Mouse (Mus musculus): ENCODE results near the gene Pip4k2b. TPM values are rescaled to one million over a fixed set of nuclear protein-coding genes. Genes with fewer than 3 reads are reported as not detected.
A peak's percentile ranks its signal among the peaks of the same experiment; 100 is the strongest.
"Not testable (repeated sequence)": the region's sequence is repeated elsewhere in the genome, so short reads cannot be mapped to it uniquely, and the experiment has no call there.

Gene Pip4k2b
- polyA plus RNA-seq, 1 experiment from 2014 or later, result 6.2 TPM

GRCm38 (mm10) chr11:97714784-97715760 is 29.4 kb downstream of the Pip4k2b start:
- H3K4me2 ChIP-seq (ENCODE audit: low read depth, low read length), result no peak overlapping the region

GRCm38 (mm10) chr11:97714356-97714755 is 30.1 kb downstream of the Pip4k2b start:
- Histone ChIP-seq H3K27ac (ENCODE audit: low read depth, low read length) (no peak overlapping the region), H3K9ac (replicated peaks; ENCODE audit: low read depth, low read length) (no peak overlapping the region), H3K27me3 (ENCODE audit: control insufficient read depth, insufficient read depth, low read length) (no peaks in the 10 kb centered on the region), H3K4me2 (ENCODE audit: low read depth, low read length) (no peak overlapping the region), H3K9me3 (ENCODE audit: control insufficient read depth, low read length) (no peaks in the 10 kb centered on the region), H3K4me1 (ENCODE audit: control insufficient read depth, insufficient read depth, low read length) (no peaks in the 10 kb centered on the region), H3K36me3 (ENCODE audit: control insufficient read depth, insufficient read depth, low read length) (peaks cover 29% of the 10 kb centered on the region), H3K4me3 (ENCODE audit: low read depth, low read length) (no peak overlapping the region)
- WGBS, result 98% methylated on average over 3 of the region's 3 CpGs
- ATAC-seq (ENCODE audit: low read depth), result no peak

More at GRCm38 (mm10) chr11:97714784-97715760, 29.4 kb downstream of the Pip4k2b start:
- ATAC-seq (ENCODE audit: low read depth), result no peak
- H3K9me3 ChIP-seq (ENCODE audit: control insufficient read depth, low read length), result no peaks in the 10 kb centered on the region
- no peaks in the 10 kb centered on the region for H3K4me1 ChIP-seq (ENCODE audit: control insufficient read depth, insufficient read depth, low read length)
- no peaks in the 10 kb centered on the region for H3K27me3 ChIP-seq (ENCODE audit: control insufficient read depth, insufficient read depth, low read length)
- 90% methylated on average over 14 of the region's 14 CpGs for WGBS
- no peak overlapping the region for H3K4me3 ChIP-seq (ENCODE audit: low read depth, low read length)
- no peak overlapping the region for H3K27ac ChIP-seq (ENCODE audit: low read depth, low read length)
- no peak overlapping the region for H3K9ac ChIP-seq (replicated peaks; ENCODE audit: low read depth, low read length)
- H3K36me3 ChIP-seq (ENCODE audit: control insufficient read depth, insufficient read depth, low read length), result peaks cover 36% of the 10 kb centered on the region

DNA sequence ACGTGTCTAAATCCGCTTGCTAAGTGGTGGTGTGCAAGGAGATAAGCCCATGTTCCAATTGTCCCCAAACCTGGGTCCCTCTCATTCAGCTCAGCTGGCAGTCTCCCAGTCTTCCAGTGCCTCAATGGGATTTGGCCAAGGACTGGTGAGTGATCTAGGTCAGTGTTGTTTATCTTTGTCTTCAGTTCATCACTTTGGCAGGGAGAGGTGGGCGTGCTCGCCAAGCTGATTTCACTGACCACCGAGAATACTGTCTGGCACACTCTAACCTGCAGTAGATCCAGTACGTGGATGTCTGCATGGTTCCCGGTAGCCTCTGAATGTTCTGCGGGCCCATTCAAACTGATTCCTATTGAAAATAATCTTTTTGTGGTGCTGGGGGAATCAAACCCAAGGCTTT is 30.6 kb downstream of the Pip4k2b start:
- no peak overlapping the region for H3K27ac ChIP-seq (ENCODE audit: low read depth, low read length)
- no peaks in the 10 kb centered on the region for H3K27me3 ChIP-seq (ENCODE audit: control insufficient read depth, insufficient read depth, low read length)
- no peaks in the 10 kb centered on the region for H3K4me1 ChIP-seq (ENCODE audit: control insufficient read depth, insufficient read depth, low read length)
- H3K9ac ChIP-seq (replicated peaks; ENCODE audit: low read depth, low read length), result no peak overlapping the region
- 91% methylated on average over 8 of the region's 8 CpGs for WGBS
- no peak overlapping the region for H3K4me2 ChIP-seq (ENCODE audit: low read depth, low read length)
- peaks cover 29% of the 10 kb centered on the region for H3K36me3 ChIP-seq (ENCODE audit: control insufficient read depth, insufficient read depth, low read length)
- no peaks in the 10 kb centered on the region for H3K9me3 ChIP-seq (ENCODE audit: control insufficient read depth, low read length)
- H3K4me3 ChIP-seq (ENCODE audit: low read depth, low read length), result no peak overlapping the region
- no peak for ATAC-seq (ENCODE audit: low read depth)

- H3K27me3 ChIP-seq (ENCODE audit: control insufficient read depth, insufficient read depth, low read length), result no peaks in the 10 kb centered on the region
- ATAC-seq (ENCODE audit: low read depth), result no peak
- H3K4me2 ChIP-seq (ENCODE audit: low read depth, low read length), result no peak overlapping the region
- H3K36me3 ChIP-seq (ENCODE audit: control insufficient read depth, insufficient read depth, low read length), result peaks cover 21% of the 10 kb centered on the region
- H3K4me3 ChIP-seq (ENCODE audit: low read depth, low read length), result no peak overlapping the region
- no peaks in the 10 kb centered on the region for H3K9me3 ChIP-seq (ENCODE audit: control insufficient read depth, low read length)
- H3K27ac ChIP-seq (ENCODE audit: low read depth, low read length), result no peak overlapping the region
- WGBS, result 94% methylated on average over 15 of the region's 15 CpGs
- H3K4me1 ChIP-seq (ENCODE audit: control insufficient read depth, insufficient read depth, low read length), result no peaks in the 10 kb centered on the region
- H3K9ac ChIP-seq (replicated peaks; ENCODE audit: low read depth, low read length), result no peak overlapping the region
Observed at GRCm38 (mm10) chr11:97712286-97712685, 32.2 kb downstream of the Pip4k2b start.

DNA sequence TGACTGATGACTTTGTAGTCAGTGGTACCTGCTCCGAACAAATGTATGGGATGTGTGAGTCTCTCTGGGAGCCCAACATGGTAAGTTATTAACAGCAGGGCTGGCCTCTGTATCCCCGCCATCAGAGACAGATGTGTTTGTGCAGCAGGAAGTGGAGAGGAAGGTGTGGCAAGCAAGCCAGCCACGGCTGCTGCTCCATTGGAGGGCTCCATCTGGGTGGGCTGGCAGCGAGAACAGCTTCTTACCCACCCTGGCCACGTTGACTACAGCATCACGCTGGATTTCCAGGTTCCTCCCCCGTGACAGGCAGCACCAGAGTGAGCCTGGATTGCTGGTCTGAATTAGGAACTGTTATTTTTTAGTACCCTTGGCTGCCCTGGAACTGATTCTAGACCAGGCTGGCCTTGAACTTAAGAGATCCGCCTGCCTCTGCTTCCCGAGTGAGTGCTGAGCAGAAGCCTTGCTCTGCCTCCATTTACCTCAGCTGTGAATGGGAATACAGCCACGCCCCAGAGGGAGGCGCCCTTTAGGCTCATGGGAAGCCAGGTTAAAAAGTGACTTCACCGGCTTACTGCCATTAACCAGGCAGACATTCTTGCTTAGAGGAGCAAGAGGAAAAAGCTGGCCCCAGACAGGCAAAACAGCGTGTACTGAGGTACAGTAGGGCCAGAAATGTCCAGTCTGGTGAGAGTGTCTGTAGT is 33.2 kb downstream of the Pip4k2b start:
- H3K9ac ChIP-seq (replicated peaks; ENCODE audit: low read depth, low read length), result no peak overlapping the region
- no peak overlapping the region for H3K4me2 ChIP-seq (ENCODE audit: low read depth, low read length)
- H3K4me1 ChIP-seq (ENCODE audit: control insufficient read depth, insufficient read depth, low read length), result no peaks in the 10 kb centered on the region
- WGBS, result 89% methylated on average over 13 of the region's 13 CpGs
- H3K27me3 ChIP-seq (ENCODE audit: control insufficient read depth, insufficient read depth, low read length), result no peaks in the 10 kb centered on the region
- H3K36me3 ChIP-seq (ENCODE audit: control insufficient read depth, insufficient read depth, low read length), result peaks cover 26% of the 10 kb centered on the region
- no peak overlapping the region for H3K4me3 ChIP-seq (ENCODE audit: low read depth, low read length)
- H3K9me3 ChIP-seq (ENCODE audit: control insufficient read depth, low read length), result no peaks in the 10 kb centered on the region
- ATAC-seq (ENCODE audit: low read depth), result no peak
- no peak overlapping the region for H3K27ac ChIP-seq (ENCODE audit: low read depth, low read length)

DNA sequence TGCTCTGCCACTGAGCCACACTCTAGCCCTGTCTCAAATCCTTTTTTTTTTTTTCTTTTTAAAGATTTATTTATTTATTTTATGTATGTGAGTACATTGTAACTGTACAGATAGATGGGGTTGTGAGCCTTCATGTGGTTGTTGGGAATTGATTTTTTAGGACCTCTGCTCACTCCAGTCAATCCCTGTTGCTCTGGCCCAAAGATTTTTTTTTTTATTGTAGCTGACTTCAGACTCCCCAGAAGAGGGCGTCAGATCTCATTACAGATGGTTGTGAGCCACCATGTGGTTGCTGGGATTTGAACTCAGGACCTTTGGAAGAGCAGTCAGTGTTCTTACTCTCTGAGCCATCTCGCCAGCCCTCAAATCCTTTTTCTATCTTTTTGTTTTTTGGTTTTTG is 34.4 kb downstream of the Pip4k2b start:
- peaks cover 28% of the 10 kb centered on the region for H3K36me3 ChIP-seq (ENCODE audit: control insufficient read depth, insufficient read depth, low read length)
- WGBS, result 85% methylated on average over 2 of the region's 2 CpGs
- ATAC-seq (ENCODE audit: low read depth); H3K27me3 ChIP-seq (ENCODE audit: control insufficient read depth, insufficient read depth, low read length); H3K27ac ChIP-seq (ENCODE audit: low read depth, low read length); H3K4me1 ChIP-seq (ENCODE audit: control insufficient read depth, insufficient read depth, low read length); H3K9ac ChIP-seq (replicated peaks; ENCODE audit: low read depth, low read length); H3K9me3 ChIP-seq (ENCODE audit: control insufficient read depth, low read length); H3K4me2 ChIP-seq (ENCODE audit: low read depth, low read length); H3K4me3 ChIP-seq (ENCODE audit: low read depth, low read length): not testable (repeated sequence)

DNA sequence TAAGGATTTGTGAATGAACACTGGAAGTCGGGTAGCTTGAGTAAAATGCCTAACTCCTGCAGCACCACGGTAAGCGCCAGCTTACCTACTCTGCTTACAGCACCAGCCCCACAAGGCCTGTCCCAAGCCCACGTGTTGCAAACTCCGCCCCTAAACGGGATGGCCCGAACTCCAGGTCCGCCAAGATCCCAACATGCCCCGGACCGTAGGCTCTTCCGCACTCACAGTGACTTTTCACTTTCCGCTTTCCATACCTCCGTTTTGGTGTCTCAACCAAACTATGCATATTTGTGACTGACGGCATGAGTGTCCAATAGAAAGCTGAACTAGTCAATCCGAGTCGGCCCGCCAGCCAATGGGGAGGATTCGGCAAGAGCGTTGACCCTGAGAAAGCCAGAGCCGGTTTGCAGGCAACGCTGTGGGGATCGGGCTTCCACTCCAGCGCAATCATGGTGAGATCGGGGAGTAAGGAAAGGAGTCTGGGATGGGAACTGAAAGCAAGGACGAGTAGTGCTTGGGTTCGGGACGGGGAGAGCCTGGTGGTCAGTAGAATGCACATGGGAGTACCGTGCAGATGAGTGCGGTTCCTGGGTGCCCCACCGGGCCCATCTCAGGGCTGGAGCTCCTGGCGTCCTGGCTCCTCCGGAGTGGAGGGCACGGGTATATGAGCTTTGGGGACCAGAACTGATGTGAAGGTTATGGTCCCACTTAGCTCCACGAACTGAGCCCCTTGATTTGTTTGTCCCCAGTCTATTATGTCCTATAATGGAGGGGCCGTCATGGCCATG is 41.3 kb downstream of the Pip4k2b start, which contains the start of gene Psmb3:
Gene Psmb3 (plus strand): TSS at position 361 of the 788 bp plus-strand sequence.
- H3K9ac ChIP-seq (replicated peaks; ENCODE audit: low read depth, low read length), result peak within 1 kb of the TSS; percentile 57
- H3K4me2 ChIP-seq (ENCODE audit: low read depth, low read length), result peak within 1 kb of the TSS; percentile 85
- under 1% methylated on average over 35 of the region's 35 CpGs for WGBS
- H3K27me3 ChIP-seq (ENCODE audit: control insufficient read depth, insufficient read depth, low read length), result no peaks in the 10 kb centered on the region
- H3K9me3 ChIP-seq (ENCODE audit: control insufficient read depth, low read length), result no peaks in the 10 kb centered on the region
- H3K4me1 ChIP-seq (ENCODE audit: control insufficient read depth, insufficient read depth, low read length), result peaks cover 20% of the 10 kb centered on the region
- H3K27ac ChIP-seq (ENCODE audit: low read depth, low read length), result peak within 1 kb of the TSS; percentile 84
- ATAC-seq (ENCODE audit: low read depth), result peak; percentile 89
- peaks cover 10% of the 10 kb centered on the region; the same call in 1 of the 2 replicates for H3K36me3 ChIP-seq (ENCODE audit: control insufficient read depth, insufficient read depth, low read length)
- peak within 1 kb of the TSS; percentile 86 for H3K4me3 ChIP-seq (ENCODE audit: low read depth, low read length)

DNA sequence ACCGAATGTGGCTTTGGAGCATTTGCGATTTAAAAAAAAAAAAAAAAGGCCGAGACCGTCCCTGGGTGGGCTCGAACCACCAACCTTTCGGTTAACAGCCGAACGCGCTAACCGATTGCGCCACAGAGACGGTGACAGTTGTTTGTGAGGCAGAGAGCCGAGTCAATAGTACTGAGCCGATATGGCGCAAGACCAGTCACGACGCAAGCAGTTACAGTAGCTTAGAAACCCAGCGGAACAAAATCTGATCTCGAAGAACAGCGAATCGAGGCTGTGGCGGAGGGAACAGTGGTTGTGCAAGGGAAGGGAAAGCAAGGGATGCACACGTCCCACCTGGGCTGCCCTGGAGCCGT is 42.1 kb downstream of the Pip4k2b start:
- Histone ChIP-seq H3K27ac (ENCODE audit: low read depth, low read length) (peak overlapping the region; percentile 84), H3K9me3 (ENCODE audit: control insufficient read depth, low read length) (no peaks in the 10 kb centered on the region), H3K4me2 (ENCODE audit: low read depth, low read length) (peak overlapping the region; percentile 85), H3K4me3 (ENCODE audit: low read depth, low read length) (peak overlapping the region; percentile 86), H3K36me3 (ENCODE audit: control insufficient read depth, insufficient read depth, low read length) (peaks cover 8% of the 10 kb centered on the region; the same call in 1 of the 2 replicates), H3K9ac (replicated peaks; ENCODE audit: low read depth, low read length) (peak overlapping the region; percentile 57), H3K27me3 (ENCODE audit: control insufficient read depth, insufficient read depth, low read length) (no peaks in the 10 kb centered on the region), H3K4me1 (ENCODE audit: control insufficient read depth, insufficient read depth, low read length) (peaks cover 26% of the 10 kb centered on the region)
- no peak; the same call in 1 of the 2 replicates for ATAC-seq (ENCODE audit: low read depth)
- WGBS, result under 1% methylated on average over 24 of the region's 24 CpGs

Measured in neural tube, embryonic 14.5 days (tissue).